Mouse (Mus musculus): ENCODE results near the gene Defa36. TPM values are rescaled to one million over a fixed set of nuclear protein-coding genes. Genes with fewer than 3 reads are reported as not detected.

The Defa36 gene
- not detected in 2 replicates for polyA plus RNA-seq (2015; fragmentation: Nextera tagmentation; extraction: Ambion mirVana)

GRCm38 (mm10) chr8:21427111-21427510, at the start of gene Defa36:
Defa36 (plus strand) TSS chr8:21427411.

GRCm38 (mm10) chr8:21378215-21378614, 49.0 kb upstream of the Defa36 start, which contains the start of gene Defa2:
Defa2 (plus strand) TSS chr8:21378515.

GRCm38 (mm10) chr8:21391511-21391910, 35.7 kb upstream of the Defa36 start, which contains the start of gene Defa33:
Defa33 (plus strand) TSS chr8:21391811.

GRCm38 (mm10) chr8:21456460-21456859, 29.2 kb downstream of the Defa36 start, which contains the start of gene Gm7849:
Gm7849 (minus strand) TSS chr8:21456560.

Other genes starting within 250 kb of the Defa36 start
- gene Defa31, start 235.8 kb upstream of the Defa36 start, polyA plus RNA-seq (2015; fragmentation: Nextera tagmentation; extraction: Ambion mirVana): not detected in 2 replicates
- gene Gm15293, start 225.8 kb upstream of the Defa36 start, polyA plus RNA-seq (2015; fragmentation: Nextera tagmentation; extraction: Ambion mirVana): not detected in 2 replicates
- gene Gm15292, start 177.7 kb upstream of the Defa36 start, polyA plus RNA-seq (2015; fragmentation: Nextera tagmentation; extraction: Ambion mirVana): not detected in 2 replicates
- not detected in 2 replicates for gene Defa27, start 111.9 kb upstream of the Defa36 start, polyA plus RNA-seq (2015; fragmentation: Nextera tagmentation; extraction: Ambion mirVana)
- not detected in 2 replicates for gene Defa29, start 100.4 kb upstream of the Defa36 start, polyA plus RNA-seq (2015; fragmentation: Nextera tagmentation; extraction: Ambion mirVana)
- not detected in 2 replicates for gene Defa2, start 48.9 kb upstream of the Defa36 start, polyA plus RNA-seq (2015; fragmentation: Nextera tagmentation; extraction: Ambion mirVana)
- gene Defa33, start 35.6 kb upstream of the Defa36 start, polyA plus RNA-seq (2015; fragmentation: Nextera tagmentation; extraction: Ambion mirVana): not detected in 2 replicates
- not detected in 2 replicates for gene Gm7849, start 29.1 kb downstream of the Defa36 start, polyA plus RNA-seq (2015; fragmentation: Nextera tagmentation; extraction: Ambion mirVana)
- not detected in 2 replicates for gene Defa20, start 81.8 kb downstream of the Defa36 start, polyA plus RNA-seq (2015; fragmentation: Nextera tagmentation; extraction: Ambion mirVana)
- gene Defa32, start 101.6 kb downstream of the Defa36 start, polyA plus RNA-seq (2015; fragmentation: Nextera tagmentation; extraction: Ambion mirVana): not detected in 2 replicates
- gene Defa37, start 138.0 kb downstream of the Defa36 start, polyA plus RNA-seq (2015; fragmentation: Nextera tagmentation; extraction: Ambion mirVana): not detected in 2 replicates
- gene Defa28, start 155.6 kb downstream of the Defa36 start, polyA plus RNA-seq (2015; fragmentation: Nextera tagmentation; extraction: Ambion mirVana): not detected in 2 replicates
- gene Gm7861, start 167.1 kb downstream of the Defa36 start, polyA plus RNA-seq (2015; fragmentation: Nextera tagmentation; extraction: Ambion mirVana): not detected in 2 replicates
- gene Defa26, start 190.8 kb downstream of the Defa36 start, polyA plus RNA-seq (2015; fragmentation: Nextera tagmentation; extraction: Ambion mirVana): not detected in 2 replicates
- not detected in 2 replicates for gene Defa17, start 228.4 kb downstream of the Defa36 start, polyA plus RNA-seq (2015; fragmentation: Nextera tagmentation; extraction: Ambion mirVana)
- not detected in 2 replicates for gene Defa34, start 238.4 kb downstream of the Defa36 start, polyA plus RNA-seq (2015; fragmentation: Nextera tagmentation; extraction: Ambion mirVana)